Mouse (Mus musculus): Measurements from ENCODE around the gene Arl5a. TPM values are rescaled to one million over a fixed set of nuclear protein-coding genes. Genes with fewer than 3 reads are reported as not detected.

Gene Arl5a
- total and polyA plus RNA-seq, 3 experiments = 12.7 to 36.8 (median 14.4) TPM

DNA sequence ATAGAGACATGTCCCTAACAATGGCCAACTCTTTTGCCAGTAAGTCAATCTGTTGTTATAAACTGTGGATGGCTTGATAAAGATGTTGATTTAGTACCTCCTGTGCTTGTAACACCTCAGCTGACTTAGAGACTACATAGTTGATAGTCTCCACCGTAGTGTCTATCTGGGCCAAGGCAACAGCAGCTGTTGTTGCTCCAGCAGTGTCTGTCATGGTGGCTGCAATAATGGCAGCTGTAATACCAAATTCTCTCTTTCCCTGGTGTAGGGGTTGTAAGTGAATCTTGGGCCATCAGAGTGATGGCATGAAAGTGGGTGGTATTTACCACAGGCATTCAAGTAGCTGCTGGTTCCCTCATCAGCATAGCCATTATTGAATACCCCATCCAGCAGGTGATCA is 73.7 kb downstream of the Arl5a start:
- H3K4me3 ChIP-seq (ENCODE audit: control insufficient read depth in 1 of 2, insufficient read depth in 1 of 2, low read depth in 2 of 2, low read length in 2 of 2) = no peak overlapping the region
- no peak overlapping the region for H3K9ac ChIP-seq (ENCODE audit: control insufficient read depth, low read depth, low read length, poor library complexity, severe bottlenecking)
- no peaks in the 10 kb centered on the region for H3K36me3 ChIP-seq (ENCODE audit: control insufficient read depth in 1 of 2, insufficient read depth in 2 of 2, low read length in 2 of 2)

More for the DNA sequence above, 73.7 kb downstream of the Arl5a start:
- H3K9me3 ChIP-seq (replicated peaks; ENCODE audit: insufficient read depth, low read length) = no peaks in the 10 kb centered on the region
- TF ChIP-seq MYB (IDR thresholded peaks at IDR 0.05; ENCODE audit: low read depth, low read length) (no peak), ETS1 (IDR thresholded peaks at IDR 0.05; ENCODE audit: low read depth, low read length) (no peak), HCFC1 (IDR thresholded peaks at IDR 0.05; ENCODE audit: low read depth, low read length) (no peak)
- peaks cover 0 to under 1% of the 10 kb centered on the region in 2 experiments; a peak in 1 of 4 replicates for H3K27me3 ChIP-seq (ENCODE audit: control insufficient read depth in 1 of 2, insufficient read depth in 2 of 2, low read length in 2 of 2)
- no peak for DNase-seq (ENCODE audit: low read depth, low spot score)
- no peaks in the 10 kb centered on the region for H3K79me2 ChIP-seq (ENCODE audit: control insufficient read depth, insufficient read depth, low read length, poor library complexity)
- H3K4me1 ChIP-seq (ENCODE audit: control insufficient read depth in 1 of 2, insufficient read depth in 2 of 2, low read length in 2 of 2) = no peaks in the 10 kb centered on the region
- H3K27ac ChIP-seq (ENCODE audit: control insufficient read depth, low read depth, low read length) = no peak overlapping the region

Other genes with a start within 250 kb of the Arl5a start
- gene Neb, start 46.4 kb downstream of the Arl5a start, total RNA-seq (2012; rRNA removed) = 0.12 and 0.39 TPM in 2 replicates
- under 1 TPM in 1 of 2 experiments, not detected in 1; 0.70 TPM for gene Neb, start 46.4 kb downstream of the Arl5a start, polyA plus RNA-seq (2012; ENCODE audit: insufficient read depth in 1 of 2, insufficient read length in 2 of 2, low read depth in 1 of 2, low replicate concordance in 2 of 2, missing spikeins in 1 of 2)

Measured in MEL (cell line).